Mouse (Mus musculus): ENCODE data around the gene Fam19a4.
"Not testable (repeated sequence)": the region's sequence is repeated elsewhere in the genome, so short reads cannot be mapped to it uniquely, and the experiment has no call there.

Fam19a4 gene

GRCm38 (mm10) chr6:96935776-96936175, 124.4 kb downstream of the Fam19a4 start:
- DNase-seq: no peak

- DNase-seq: no peak
Measured at GRCm38 (mm10) chr6:96909061-96909480, 151.1 kb downstream of the Fam19a4 start.

- DNase-seq: not testable (repeated sequence)
Measured at GRCm38 (mm10) chr6:96877105-96877504, 183.1 kb downstream of the Fam19a4 start.

- DNase-seq: not testable (repeated sequence)
Measured at GRCm38 (mm10) chr6:96876651-96877050, 183.6 kb downstream of the Fam19a4 start.

- DNase-seq: no peak
Measured at GRCm38 (mm10) chr6:96853065-96853464, 207.1 kb downstream of the Fam19a4 start.

GRCm38 (mm10) chr6:96843944-96844343, 216.3 kb downstream of the Fam19a4 start:
- no peak for DNase-seq

- no peak for DNase-seq
Measured at GRCm38 (mm10) chr6:96840634-96841033, 219.6 kb downstream of the Fam19a4 start.

- DNase-seq: no peak
Measured at GRCm38 (mm10) chr6:96826626-96827025, 233.6 kb downstream of the Fam19a4 start.

GRCm38 (mm10) chr6:96802981-96803380, 257.2 kb downstream of the Fam19a4 start:
- no peak for DNase-seq

- no peak for DNase-seq
Measured at GRCm38 (mm10) chr6:96798746-96799145, 261.5 kb downstream of the Fam19a4 start.

- DNase-seq: no peak
Measured at GRCm38 (mm10) chr6:96797451-96797850, 262.8 kb downstream of the Fam19a4 start.
